Mouse (Mus musculus): Measurements from ENCODE around the gene Farp1. TPM values are rescaled to one million over a fixed set of nuclear protein-coding genes. Genes with fewer than 3 reads are reported as not detected.

Farp1 gene
- total and polyA plus RNA-seq, 2 experiments, result 4.2 to 8.6 TPM

GRCm38 (mm10) chr14:121116696-121117095, 81.7 kb downstream of the Farp1 start:
- no peak for TF ChIP-seq POLR2A (IDR thresholded peaks at IDR 0.05; ENCODE audit: extremely low read depth, insufficient read depth, low read length)
- TF ChIP-seq CTCF (IDR thresholded peaks at IDR 0.05; ENCODE audit: low read depth, low read length), result no peak
- Histone ChIP-seq H3K9ac (ENCODE audit: low read depth, low read length) (no peak overlapping the region), H3K4me1 (ENCODE audit: control insufficient read depth, insufficient read depth, low read length) (no peaks in the 10 kb centered on the region; the same call in 1 of the 2 replicates), H3K27ac (replicated peaks; ENCODE audit: insufficient read depth, low read depth, low read length) (no peak overlapping the region), H3K79me2 (ENCODE audit: control insufficient read depth, insufficient read depth, low read length) (no peaks in the 10 kb centered on the region; the same call in 1 of the 2 replicates), H3K4me3 (ENCODE audit: insufficient read depth, low read depth, low read length) (no peak overlapping the region), H3K27me3 (ENCODE audit: control insufficient read depth, insufficient read depth, low read length) (no peaks in the 10 kb centered on the region), H3K36me3 (ENCODE audit: control insufficient read depth, insufficient read depth, low read length) (no peaks in the 10 kb centered on the region)
- DNase-seq (ENCODE audit: extremely low read depth, low read depth, low spot score), result no peak
- 83% methylated on average over 4 of the region's 4 CpGs for WGBS

GRCm38 (mm10) chr14:121118860-121119259, 83.9 kb downstream of the Farp1 start:
- Histone ChIP-seq H3K9ac (ENCODE audit: low read depth, low read length) (no peak overlapping the region), H3K4me3 (ENCODE audit: insufficient read depth, low read depth, low read length) (no peak overlapping the region), H3K4me1 (ENCODE audit: control insufficient read depth, insufficient read depth, low read length) (no peaks in the 10 kb centered on the region), H3K27me3 (ENCODE audit: control insufficient read depth, insufficient read depth, low read length) (no peaks in the 10 kb centered on the region), H3K36me3 (ENCODE audit: control insufficient read depth, insufficient read depth, low read length) (no peaks in the 10 kb centered on the region), H3K27ac (replicated peaks; ENCODE audit: insufficient read depth, low read depth, low read length) (no peak overlapping the region), H3K79me2 (ENCODE audit: control insufficient read depth, insufficient read depth, low read length) (no peaks in the 10 kb centered on the region; the same call in 1 of the 2 replicates)
- WGBS, result 92% methylated on average over 7 of the region's 7 CpGs
- TF ChIP-seq POLR2A (IDR thresholded peaks at IDR 0.05; ENCODE audit: extremely low read depth, insufficient read depth, low read length) (no peak), CTCF (IDR thresholded peaks at IDR 0.05; ENCODE audit: low read depth, low read length) (no peak)
- no peak for DNase-seq (ENCODE audit: extremely low read depth, low read depth, low spot score)

- no peak overlapping the region for H3K4me3 ChIP-seq (ENCODE audit: insufficient read depth, low read depth, low read length)
- no peaks in the 10 kb centered on the region for H3K4me1 ChIP-seq (ENCODE audit: control insufficient read depth, insufficient read depth, low read length)
- H3K27ac ChIP-seq (replicated peaks; ENCODE audit: insufficient read depth, low read depth, low read length), result no peak overlapping the region
- WGBS, result 70% methylated on average over 3 of the region's 3 CpGs
- no peak overlapping the region for H3K9ac ChIP-seq (ENCODE audit: low read depth, low read length)
- peak; percentile 26 for DNase-seq (ENCODE audit: extremely low read depth, low read depth, low spot score)
- no peak for TF ChIP-seq POLR2A (IDR thresholded peaks at IDR 0.05; ENCODE audit: extremely low read depth, insufficient read depth, low read length)
- TF ChIP-seq CTCF (IDR thresholded peaks at IDR 0.05; ENCODE audit: low read depth, low read length), result no peak
- H3K36me3 ChIP-seq (ENCODE audit: control insufficient read depth, insufficient read depth, low read length), result no peaks in the 10 kb centered on the region
- H3K79me2 ChIP-seq (ENCODE audit: control insufficient read depth, insufficient read depth, low read length), result no peaks in the 10 kb centered on the region
- H3K27me3 ChIP-seq (ENCODE audit: control insufficient read depth, insufficient read depth, low read length), result no peaks in the 10 kb centered on the region
These were observed 86.7 kb downstream of the Farp1 start for GRCm38 (mm10) chr14:121121664-121122063.

- no peaks in the 10 kb centered on the region for H3K27me3 ChIP-seq (ENCODE audit: control insufficient read depth, insufficient read depth, low read length)
- 74% methylated on average over 2 of the region's 2 CpGs for WGBS
- no peaks in the 10 kb centered on the region for H3K79me2 ChIP-seq (ENCODE audit: control insufficient read depth, insufficient read depth, low read length)
- H3K4me3 ChIP-seq (ENCODE audit: insufficient read depth, low read depth, low read length), result no peak overlapping the region
- no peak for DNase-seq (ENCODE audit: extremely low read depth, low read depth, low spot score)
- no peak overlapping the region for H3K27ac ChIP-seq (replicated peaks; ENCODE audit: insufficient read depth, low read depth, low read length)
- H3K9ac ChIP-seq (ENCODE audit: low read depth, low read length), result no peak overlapping the region
- TF ChIP-seq POLR2A (IDR thresholded peaks at IDR 0.05; ENCODE audit: extremely low read depth, insufficient read depth, low read length) (no peak), CTCF (IDR thresholded peaks at IDR 0.05; ENCODE audit: low read depth, low read length) (no peak)
- no peaks in the 10 kb centered on the region for H3K36me3 ChIP-seq (ENCODE audit: control insufficient read depth, insufficient read depth, low read length)
- no peaks in the 10 kb centered on the region for H3K4me1 ChIP-seq (ENCODE audit: control insufficient read depth, insufficient read depth, low read length)
These were observed 87.9 kb downstream of the Farp1 start for GRCm38 (mm10) chr14:121122852-121123251.

- no peak overlapping the region for H3K9ac ChIP-seq (ENCODE audit: low read depth, low read length)
These were observed 89.5 kb downstream of the Farp1 start for GRCm38 (mm10) chr14:121124409-121125010.

GRCm38 (mm10) chr14:121125651-121126050, 90.7 kb downstream of the Farp1 start:
- Histone ChIP-seq H3K36me3 (ENCODE audit: control insufficient read depth, insufficient read depth, low read length) (no peaks in the 10 kb centered on the region), H3K27me3 (ENCODE audit: control insufficient read depth, insufficient read depth, low read length) (no peaks in the 10 kb centered on the region), H3K9ac (ENCODE audit: low read depth, low read length) (no peak overlapping the region), H3K4me3 (ENCODE audit: insufficient read depth, low read depth, low read length) (no peak overlapping the region), H3K27ac (replicated peaks; ENCODE audit: insufficient read depth, low read depth, low read length) (no peak overlapping the region), H3K4me1 (ENCODE audit: control insufficient read depth, insufficient read depth, low read length) (peaks cover 6% of the 10 kb centered on the region; the same call in 1 of the 2 replicates), H3K79me2 (ENCODE audit: control insufficient read depth, insufficient read depth, low read length) (no peaks in the 10 kb centered on the region)
- no peak for DNase-seq (ENCODE audit: extremely low read depth, low read depth, low spot score)
- 99% methylated on average over 3 of the region's 3 CpGs for WGBS
- no peak for TF ChIP-seq POLR2A (IDR thresholded peaks at IDR 0.05; ENCODE audit: extremely low read depth, insufficient read depth, low read length)
- TF ChIP-seq CTCF (IDR thresholded peaks at IDR 0.05; ENCODE audit: low read depth, low read length), result no peak

More at GRCm38 (mm10) chr14:121124409-121125010, 89.5 kb downstream of the Farp1 start:
- H3K4me1 ChIP-seq (ENCODE audit: control insufficient read depth, insufficient read depth, low read length), result peaks cover 6% of the 10 kb centered on the region; the same call in 1 of the 2 replicates
- no peak for DNase-seq (ENCODE audit: extremely low read depth, low read depth, low spot score)
- H3K27ac ChIP-seq (replicated peaks; ENCODE audit: insufficient read depth, low read depth, low read length), result no peak overlapping the region
- 89% methylated on average over 8 of the region's 8 CpGs for WGBS
- H3K4me3 ChIP-seq (ENCODE audit: insufficient read depth, low read depth, low read length), result no peak overlapping the region
- no peak for TF ChIP-seq POLR2A (IDR thresholded peaks at IDR 0.05; ENCODE audit: extremely low read depth, insufficient read depth, low read length)
- no peak for TF ChIP-seq CTCF (IDR thresholded peaks at IDR 0.05; ENCODE audit: low read depth, low read length)
- no peaks in the 10 kb centered on the region for H3K79me2 ChIP-seq (ENCODE audit: control insufficient read depth, insufficient read depth, low read length)
- no peaks in the 10 kb centered on the region for H3K36me3 ChIP-seq (ENCODE audit: control insufficient read depth, insufficient read depth, low read length)
- H3K27me3 ChIP-seq (ENCODE audit: control insufficient read depth, insufficient read depth, low read length), result no peaks in the 10 kb centered on the region
